Mouse (Mus musculus): Measurements from ENCODE around the gene Fam129b. TPM values are rescaled to one million over a fixed set of nuclear protein-coding genes. Genes with fewer than 3 reads are reported as not detected.

Gene Fam129b
- polyA plus RNA-seq, 1 experiment from 2014 or later: 152 TPM

Other genes starting within 250 kb of the Fam129b start
- gene Eng, start 229.5 kb upstream of the Fam129b start, polyA plus RNA-seq (2015; fragmentation: Nextera tagmentation; extraction: Ambion mirVana): 64.6 and 71.5 TPM in 2 replicates
- gene Fpgs, start 172.0 kb upstream of the Fam129b start, polyA plus RNA-seq (2015; fragmentation: Nextera tagmentation; extraction: Ambion mirVana): 33.5 and 34.8 TPM in 2 replicates
- 84.4 and 101 TPM in 2 replicates for gene Cdk9, start 163.0 kb upstream of the Fam129b start, polyA plus RNA-seq (2015; fragmentation: Nextera tagmentation; extraction: Ambion mirVana)
- 23.0 and 24.7 TPM in 2 replicates for gene Sh2d3c, start 155.1 kb upstream of the Fam129b start, polyA plus RNA-seq (2015; fragmentation: Nextera tagmentation; extraction: Ambion mirVana)
- not detected in 2 replicates for gene 6330409D20Rik, start 135.1 kb upstream of the Fam129b start, polyA plus RNA-seq (2015; fragmentation: Nextera tagmentation; extraction: Ambion mirVana)
- gene Tor2a, start 118.9 kb upstream of the Fam129b start, polyA plus RNA-seq (2015; fragmentation: Nextera tagmentation; extraction: Ambion mirVana): 68.5 and 71.7 TPM in 2 replicates
- gene Ttc16, start 100.5 kb upstream of the Fam129b start, polyA plus RNA-seq (2015; fragmentation: Nextera tagmentation; extraction: Ambion mirVana): 0.12 and 0.13 TPM in 2 replicates
- gene Ptrh1, start 100.3 kb upstream of the Fam129b start, polyA plus RNA-seq (2015; fragmentation: Nextera tagmentation; extraction: Ambion mirVana): 6.6 and 7.2 TPM in 2 replicates
- gene Cfap157, start 91.7 kb upstream of the Fam129b start, polyA plus RNA-seq (2015; fragmentation: Nextera tagmentation; extraction: Ambion mirVana): 0.37 and 1.0 TPM in 2 replicates
- 16.7 and 17.9 TPM in 2 replicates for gene Stxbp1, start 28.9 kb upstream of the Fam129b start, polyA plus RNA-seq (2015; fragmentation: Nextera tagmentation; extraction: Ambion mirVana)
- 154 and 176 TPM in 2 replicates for gene Rpl12, start 85.4 kb downstream of the Fam129b start, polyA plus RNA-seq (2015; fragmentation: Nextera tagmentation; extraction: Ambion mirVana)
- gene Lrsam1, start 85.5 kb downstream of the Fam129b start, polyA plus RNA-seq (2015; fragmentation: Nextera tagmentation; extraction: Ambion mirVana): 11.3 and 12.0 TPM in 2 replicates
- gene Slc2a8, start 106.0 kb downstream of the Fam129b start, polyA plus RNA-seq (2015; fragmentation: Nextera tagmentation; extraction: Ambion mirVana): 22.1 and 22.4 TPM in 2 replicates

Data from limb, embryonic 15.5 days (tissue).